Mouse (Mus musculus) embryo, embryonic 11.5 days (tissue): ENCODE results near the gene Esf1.
"Not testable (repeated sequence)": the region's sequence is repeated elsewhere in the genome, so short reads cannot be mapped to it uniquely, and the experiment has no call there.

Experiments
- DNase-seq: peaks from one replicate; pipeline ENCODE4 v3.0.0-alpha.2; 2012; ENCODE audit warnings: low read depth, low spot score

The Esf1 gene

GRCm38 (mm10) chr2:140096034-140096433, 74.3 kb downstream of the Esf1 start:
- no peak for DNase-seq

GRCm38 (mm10) chr2:140093433-140093832, 76.9 kb downstream of the Esf1 start:
- DNase-seq, result no peak

- DNase-seq, result no peak
Measured at GRCm38 (mm10) chr2:140084245-140084644, 86.1 kb downstream of the Esf1 start.

GRCm38 (mm10) chr2:140080747-140081577, 89.4 kb downstream of the Esf1 start:
- DNase-seq, result no peak

- not testable (repeated sequence) for DNase-seq
Measured at GRCm38 (mm10) chr2:140079284-140079683, 91.1 kb downstream of the Esf1 start.

GRCm38 (mm10) chr2:140078600-140079280, 91.6 kb downstream of the Esf1 start:
- no peak for DNase-seq

GRCm38 (mm10) chr2:140077476-140077875, 92.9 kb downstream of the Esf1 start:
- DNase-seq, result no peak

GRCm38 (mm10) chr2:140075150-140075549, 95.2 kb downstream of the Esf1 start:
- no peak for DNase-seq
